Mouse (Mus musculus) spleen, postnatal 14 days (tissue): ENCODE results near the gene Phc2.

ENCODE experiments used
- DNase-seq, 2 experiments: peaks; one replicate each; pipeline ENCODE4 v3.0.0; 2021 to 2022; ENCODE audit warnings: low spot score in 2 of 2

Gene Phc2

GRCm38 (mm10) chr4:128782645-128783044 is 128.1 kb downstream of the Phc2 start:
- DNase-seq = no peak

GRCm38 (mm10) chr4:128784950-128785631 is 130.6 kb downstream of the Phc2 start:
- no peak for DNase-seq

GRCm38 (mm10) chr4:128785921-128786654 is 131.6 kb downstream of the Phc2 start:
- no peak for DNase-seq

- DNase-seq = no peak
Observed at GRCm38 (mm10) chr4:128787023-128787939, 132.8 kb downstream of the Phc2 start.

- no peak for DNase-seq
Observed at GRCm38 (mm10) chr4:128788108-128788507, 133.6 kb downstream of the Phc2 start.

GRCm38 (mm10) chr4:128789646-128790045 is 135.1 kb downstream of the Phc2 start:
- DNase-seq = no peak

GRCm38 (mm10) chr4:128793710-128794109 is 139.2 kb downstream of the Phc2 start:
- DNase-seq = no peak

GRCm38 (mm10) chr4:128794198-128794597 is 139.7 kb downstream of the Phc2 start:
- DNase-seq = no peak

GRCm38 (mm10) chr4:128795596-128795995 is 141.1 kb downstream of the Phc2 start:
- no peak for DNase-seq

- DNase-seq = no peak
Observed at GRCm38 (mm10) chr4:128796788-128797187, 142.3 kb downstream of the Phc2 start.

- no peak for DNase-seq
Observed at GRCm38 (mm10) chr4:128801675-128802465, 147.4 kb downstream of the Phc2 start.
